Mouse (Mus musculus): ENCODE data around the gene Ryr2. TPM values are rescaled to one million over a fixed set of nuclear protein-coding genes. Genes with fewer than 3 reads are reported as not detected.
"Not testable (repeated sequence)": the region's sequence is repeated elsewhere in the genome, so short reads cannot be mapped to it uniquely, and the experiment has no call there.

Ryr2 gene
- polyA plus RNA-seq, 1 experiment from 2014 or later: 22.0 TPM

- no peak overlapping the region for H3K4me3 ChIP-seq
- DNase-seq (ENCODE audit: low spot score): no peak
- no peaks in the 10 kb centered on the region for H3K27me3 ChIP-seq (ENCODE audit: insufficient read depth, poor library complexity, severe bottlenecking)
- no peak overlapping the region for H3K27ac ChIP-seq
- peaks cover 40% of the 10 kb centered on the region for H3K4me1 ChIP-seq
- H3K9me3 ChIP-seq: no peaks in the 10 kb centered on the region
- 68% methylated on average over 4 of the region's 4 CpGs for WGBS
- H3K36me3 ChIP-seq: no peaks in the 10 kb centered on the region
Measured at GRCm38 (mm10) chr13:11958271-11958670, 148.5 kb downstream of the Ryr2 start.

- H3K27me3 ChIP-seq (ENCODE audit: insufficient read depth, poor library complexity, severe bottlenecking): no peaks in the 10 kb centered on the region
- 74% methylated on average over 3 of the region's 3 CpGs for WGBS
- no peak for DNase-seq (ENCODE audit: low spot score)
- H3K36me3 ChIP-seq: no peaks in the 10 kb centered on the region
- H3K27ac ChIP-seq: no peak overlapping the region
- H3K4me3 ChIP-seq: no peak overlapping the region
- H3K9me3 ChIP-seq: no peaks in the 10 kb centered on the region
- H3K4me1 ChIP-seq: peaks cover 9% of the 10 kb centered on the region
Measured at GRCm38 (mm10) chr13:11951951-11952350, 154.8 kb downstream of the Ryr2 start.

GRCm38 (mm10) chr13:11945740-11946139 is 161.0 kb downstream of the Ryr2 start:
- DNase-seq (ENCODE audit: low spot score): peak; percentile 56
- Histone ChIP-seq H3K9me3 (no peaks in the 10 kb centered on the region), H3K36me3 (peaks cover 11% of the 10 kb centered on the region; the same call in 1 of the 2 replicates), H3K4me3 (no peak overlapping the region), H3K4me1 (no peaks in the 10 kb centered on the region), H3K27me3 (ENCODE audit: insufficient read depth, poor library complexity, severe bottlenecking) (no peaks in the 10 kb centered on the region), H3K27ac (no peak overlapping the region)
- WGBS: 95% methylated on average over 2 of the region's 2 CpGs

- H3K4me1 ChIP-seq: no peaks in the 10 kb centered on the region
- H3K27me3 ChIP-seq (ENCODE audit: insufficient read depth, poor library complexity, severe bottlenecking): no peaks in the 10 kb centered on the region
- DNase-seq (ENCODE audit: low spot score): no peak
- WGBS: 86% methylated on average over 4 of the region's 4 CpGs
- no peak overlapping the region for H3K4me3 ChIP-seq
- no peak overlapping the region for H3K27ac ChIP-seq
- H3K36me3 ChIP-seq: peaks cover 21% of the 10 kb centered on the region; the same call in 1 of the 2 replicates
- no peaks in the 10 kb centered on the region for H3K9me3 ChIP-seq
Measured at GRCm38 (mm10) chr13:11941724-11942123, 165.0 kb downstream of the Ryr2 start.

GRCm38 (mm10) chr13:11934297-11935060 is 172.3 kb downstream of the Ryr2 start:
- H3K36me3 ChIP-seq; DNase-seq (ENCODE audit: low spot score); H3K9me3 ChIP-seq; H3K27me3 ChIP-seq (ENCODE audit: insufficient read depth, poor library complexity, severe bottlenecking); H3K27ac ChIP-seq; H3K4me1 ChIP-seq; H3K4me3 ChIP-seq: not testable (repeated sequence)
- WGBS: 62% methylated on average over 3 of the region's 3 CpGs

- Histone ChIP-seq H3K36me3 (0 out of 2 replicates have a peak, but pooled peaks cover 4% of the 10 kb centered on the region), H3K27ac (no peak overlapping the region)
- DNase-seq (ENCODE audit: low spot score): no peak
Measured at GRCm38 (mm10) chr13:11933334-11933733, 173.4 kb downstream of the Ryr2 start.

GRCm38 (mm10) chr13:11928709-11929108 is 178.0 kb downstream of the Ryr2 start:
- Histone ChIP-seq H3K27me3 (ENCODE audit: insufficient read depth, poor library complexity, severe bottlenecking) (no peaks in the 10 kb centered on the region), H3K4me1 (peaks cover 15% of the 10 kb centered on the region; the same call in 1 of the 2 replicates), H3K27ac (no peak overlapping the region), H3K4me3 (no peak overlapping the region), H3K36me3 (0 out of 2 replicates have a peak, but pooled peaks cover 4% of the 10 kb centered on the region), H3K9me3 (no peaks in the 10 kb centered on the region)
- WGBS: 84% methylated on average over 3 of the region's 3 CpGs
- DNase-seq (ENCODE audit: low spot score): no peak

More at GRCm38 (mm10) chr13:11933334-11933733, 173.4 kb downstream of the Ryr2 start:
- H3K4me3 ChIP-seq: no peak overlapping the region
- H3K9me3 ChIP-seq: no peaks in the 10 kb centered on the region
- 0 out of 2 replicates have a peak, but pooled peaks cover 10% of the 10 kb centered on the region for H3K4me1 ChIP-seq
- H3K27me3 ChIP-seq (ENCODE audit: insufficient read depth, poor library complexity, severe bottlenecking): no peaks in the 10 kb centered on the region

- no peak for DNase-seq (ENCODE audit: low spot score)
- H3K9me3 ChIP-seq: no peaks in the 10 kb centered on the region
- peaks cover 9% of the 10 kb centered on the region; the same call in 1 of the 2 replicates for H3K4me1 ChIP-seq
Measured at GRCm38 (mm10) chr13:11927727-11928126, 179.0 kb downstream of the Ryr2 start.

GRCm38 (mm10) chr13:11926720-11927500 is 179.8 kb downstream of the Ryr2 start:
- Histone ChIP-seq H3K4me1 (peaks cover 9% of the 10 kb centered on the region; the same call in 1 of the 2 replicates), H3K4me3 (no peak overlapping the region), H3K27ac (no peak overlapping the region), H3K9me3 (no peaks in the 10 kb centered on the region), H3K27me3 (ENCODE audit: insufficient read depth, poor library complexity, severe bottlenecking) (no peaks in the 10 kb centered on the region), H3K36me3 (0 out of 2 replicates have a peak, but pooled peaks cover 4% of the 10 kb centered on the region)
- DNase-seq (ENCODE audit: low spot score): no peak
- 64% methylated on average over 11 of the region's 11 CpGs for WGBS

More at GRCm38 (mm10) chr13:11927727-11928126, 179.0 kb downstream of the Ryr2 start:
- H3K4me3 ChIP-seq: no peak overlapping the region
- no peak overlapping the region for H3K27ac ChIP-seq
- WGBS: 85% methylated on average over 4 of the region's 4 CpGs
- 0 out of 2 replicates have a peak, but pooled peaks cover 4% of the 10 kb centered on the region for H3K36me3 ChIP-seq
- no peaks in the 10 kb centered on the region for H3K27me3 ChIP-seq (ENCODE audit: insufficient read depth, poor library complexity, severe bottlenecking)

GRCm38 (mm10) chr13:11926215-11926614 is 180.5 kb downstream of the Ryr2 start:
- Histone ChIP-seq H3K27ac (no peak overlapping the region), H3K9me3 (no peaks in the 10 kb centered on the region), H3K4me3 (no peak overlapping the region), H3K36me3 (0 out of 2 replicates have a peak, but pooled peaks cover 4% of the 10 kb centered on the region), H3K4me1 (peaks cover 9% of the 10 kb centered on the region; the same call in 1 of the 2 replicates), H3K27me3 (ENCODE audit: insufficient read depth, poor library complexity, severe bottlenecking) (no peaks in the 10 kb centered on the region)
- DNase-seq (ENCODE audit: low spot score): no peak
- WGBS: 85% methylated on average over 2 of the region's 2 CpGs

- WGBS: 82% methylated on average over 3 of the region's 3 CpGs
- Histone ChIP-seq H3K36me3 (0 out of 2 replicates have a peak, but pooled peaks cover 4% of the 10 kb centered on the region), H3K9me3 (no peaks in the 10 kb centered on the region), H3K27me3 (ENCODE audit: insufficient read depth, poor library complexity, severe bottlenecking) (no peaks in the 10 kb centered on the region), H3K4me1 (peaks cover 9% of the 10 kb centered on the region; the same call in 1 of the 2 replicates), H3K4me3 (no peak overlapping the region), H3K27ac (no peak overlapping the region)
- no peak for DNase-seq (ENCODE audit: low spot score)
Measured at GRCm38 (mm10) chr13:11924732-11925131, 182.0 kb downstream of the Ryr2 start.

- Histone ChIP-seq H3K27ac (no peak overlapping the region), H3K4me3 (no peak overlapping the region), H3K36me3 (no peaks in the 10 kb centered on the region), H3K9me3 (no peaks in the 10 kb centered on the region), H3K4me1 (no peaks in the 10 kb centered on the region), H3K27me3 (ENCODE audit: insufficient read depth, poor library complexity, severe bottlenecking) (no peaks in the 10 kb centered on the region)
- WGBS: 83% methylated on average over 1 of the region's 1 CpGs
- no peak for DNase-seq (ENCODE audit: low spot score)
Measured at GRCm38 (mm10) chr13:11920495-11920894, 186.2 kb downstream of the Ryr2 start.

GRCm38 (mm10) chr13:11919448-11919847 is 187.3 kb downstream of the Ryr2 start:
- no peaks in the 10 kb centered on the region for H3K27me3 ChIP-seq (ENCODE audit: insufficient read depth, poor library complexity, severe bottlenecking)
- H3K27ac ChIP-seq: no peak overlapping the region
- H3K4me3 ChIP-seq: no peak overlapping the region
- no peaks in the 10 kb centered on the region for H3K4me1 ChIP-seq
- no peaks in the 10 kb centered on the region for H3K36me3 ChIP-seq
- no peak for DNase-seq (ENCODE audit: low spot score)
- H3K9me3 ChIP-seq: no peaks in the 10 kb centered on the region
- 89% methylated on average over 6 of the region's 6 CpGs for WGBS
